Mouse (Mus musculus) kidney, adult 18-20 months (tissue): Measurements from ENCODE around the gene Iba57.

ENCODE experiments used
- DNase-seq: peaks from one replicate; pipeline ENCODE4 v3.0.0; 2021

Gene Iba57

DNA sequence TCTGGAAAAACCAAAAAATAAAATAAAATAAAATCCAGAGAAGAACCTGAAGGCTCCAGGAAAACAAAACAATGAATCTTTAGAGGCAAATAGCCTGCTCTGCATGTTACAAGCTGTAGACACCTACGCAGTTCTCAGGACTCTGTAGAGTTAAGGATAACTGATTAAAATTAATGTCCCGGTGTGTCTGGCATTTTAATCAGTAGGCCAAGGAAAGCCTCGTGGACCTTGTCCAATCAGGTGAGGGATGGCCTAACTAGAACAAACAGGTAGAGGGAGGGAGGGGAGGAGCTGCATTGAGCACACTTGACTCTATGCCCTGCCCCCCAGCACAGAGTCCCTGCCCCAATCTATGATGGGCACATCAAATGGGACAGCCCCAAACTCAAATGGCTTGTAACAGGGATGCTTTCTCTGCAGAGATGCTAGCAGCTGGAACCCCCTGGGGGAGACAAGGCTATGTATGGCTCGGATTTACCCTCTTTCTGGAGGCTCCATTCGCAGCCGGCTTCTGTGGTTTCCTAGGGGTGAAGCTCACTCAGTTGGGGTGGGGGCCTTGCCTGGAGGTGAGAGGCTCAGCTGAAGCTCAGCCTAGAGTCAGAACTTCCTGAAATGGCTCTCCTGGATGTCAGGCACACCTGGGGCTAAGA is 10.8 kb upstream of the Iba57 start:
- DNase-seq: peak; percentile 21

DNA sequence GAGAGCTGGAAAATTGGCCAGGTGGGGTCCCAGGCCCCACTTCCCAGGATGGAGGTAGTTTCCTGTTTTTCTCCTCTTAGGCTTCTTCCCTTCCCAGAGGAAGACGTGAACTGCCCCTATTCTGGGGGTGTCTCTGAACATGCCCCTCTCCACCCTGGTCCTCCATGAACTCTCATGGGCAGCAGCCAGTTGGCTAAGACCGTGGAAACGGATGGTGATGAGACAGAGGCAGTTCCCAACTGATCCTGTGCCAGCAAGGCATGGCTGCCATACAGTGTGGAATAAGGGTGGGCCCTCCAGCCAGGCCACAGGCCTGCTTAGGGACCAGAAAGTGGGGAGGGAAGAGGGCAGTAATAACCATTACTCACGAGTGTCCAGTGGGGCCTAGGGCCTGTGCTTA is 7.0 kb upstream of the Iba57 start:
- DNase-seq: no peak

DNA sequence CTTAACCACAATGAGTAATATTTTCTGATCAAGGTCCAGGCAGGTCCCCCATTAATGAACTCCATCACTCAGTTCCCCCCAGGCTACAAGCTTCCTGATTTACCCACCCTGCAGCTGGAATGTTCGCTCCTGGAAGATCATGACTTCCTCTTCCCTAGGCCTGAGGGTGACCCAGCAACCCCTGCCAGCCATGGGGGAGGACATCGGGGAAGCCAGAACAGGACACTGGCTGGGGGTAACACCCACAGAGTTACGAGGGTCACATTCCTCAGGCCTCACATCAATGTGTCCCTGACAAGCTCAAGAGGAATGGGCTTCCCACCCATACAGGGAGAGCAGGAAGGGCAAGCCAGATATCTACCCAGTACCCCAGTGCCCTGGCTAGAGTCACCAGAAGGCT is 6.3 kb upstream of the Iba57 start:
- DNase-seq: no peak

DNA sequence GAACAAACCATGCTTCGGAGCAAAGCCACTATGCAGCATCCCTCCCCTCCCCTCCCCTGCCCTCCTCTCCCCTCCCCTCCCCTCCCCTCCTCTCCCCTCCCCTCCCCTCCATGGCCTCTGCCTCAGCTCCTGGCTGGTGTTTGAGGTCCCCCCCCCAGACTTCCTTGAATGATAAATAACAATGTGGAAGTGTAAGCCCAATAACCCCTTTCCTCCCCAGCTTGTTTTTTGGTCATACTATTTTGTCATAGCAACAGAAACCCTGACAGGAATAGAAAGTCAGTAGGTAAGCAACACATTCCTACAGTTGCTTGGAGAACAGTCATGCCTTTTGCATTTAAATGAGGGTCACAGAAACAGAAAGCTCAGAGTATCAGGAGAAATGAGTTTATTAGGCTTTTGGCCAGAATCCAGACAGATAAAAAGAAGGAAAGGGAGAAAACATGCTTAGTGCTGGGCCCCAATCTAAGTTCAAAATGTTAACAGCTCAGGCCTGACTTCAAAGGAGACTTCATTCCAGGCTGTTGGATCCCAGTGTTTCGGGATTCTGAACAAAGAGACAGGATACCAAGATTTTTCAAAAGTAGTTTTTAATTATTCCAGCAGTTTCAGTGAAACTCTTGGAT is 2.2 kb upstream of the Iba57 start:
- no peak for DNase-seq

DNA sequence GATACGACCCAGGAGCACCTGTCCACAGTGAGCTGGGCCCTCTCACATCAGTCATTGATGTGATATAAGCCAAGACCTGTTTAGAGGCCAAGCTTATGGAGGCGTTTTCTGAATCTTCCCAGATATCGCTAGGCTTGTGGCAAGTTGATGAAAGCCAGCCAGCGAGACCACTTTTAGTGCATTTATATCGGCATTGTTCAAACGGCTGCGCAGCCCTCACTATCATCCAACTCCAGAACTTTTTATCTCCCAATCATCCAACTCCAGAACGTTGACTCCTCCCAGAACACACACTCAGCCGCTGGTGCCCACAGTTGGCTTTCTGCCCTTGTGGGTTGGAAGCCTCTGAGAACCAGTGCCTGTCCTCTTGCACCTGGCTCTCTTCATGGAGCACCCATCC is 845 bp upstream of the Iba57 start:
- DNase-seq: no peak

DNA sequence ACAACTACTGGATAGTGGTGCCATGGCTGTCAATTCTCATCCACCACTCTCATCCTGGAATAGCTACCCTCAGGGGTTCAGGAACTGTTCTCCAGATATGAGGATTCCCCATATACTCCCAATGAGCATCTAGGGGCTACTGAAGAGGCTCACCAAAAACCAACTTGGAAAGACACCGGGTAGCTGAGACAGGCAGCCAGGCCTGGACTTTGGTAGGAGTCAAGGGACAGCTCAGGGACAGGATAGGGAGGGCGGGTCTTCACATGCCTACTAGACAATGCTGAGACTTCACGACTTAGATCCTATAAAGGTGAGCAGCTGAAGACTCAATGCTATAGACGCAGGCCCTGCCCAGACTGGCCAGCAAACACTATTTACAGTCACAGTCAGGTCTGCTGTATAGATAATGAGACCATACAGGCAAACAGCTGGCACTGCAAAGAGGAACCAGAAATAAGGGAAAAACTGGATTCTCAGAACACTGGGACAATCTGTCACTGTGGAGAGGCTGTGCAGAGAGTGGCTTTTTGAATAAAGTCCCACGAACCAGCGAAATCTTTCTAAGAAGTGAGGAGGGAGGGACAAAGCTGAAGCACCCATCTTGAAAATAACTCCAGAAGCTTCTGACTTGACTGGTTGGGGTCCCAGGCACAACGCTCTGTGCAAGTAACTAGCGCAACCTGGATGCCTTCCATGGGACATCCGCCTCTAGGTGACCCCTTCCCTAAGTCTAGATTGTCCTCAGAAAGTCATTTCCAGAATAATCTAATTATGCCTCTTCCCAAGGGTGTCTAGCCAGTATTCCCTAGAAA is 890 bp downstream of the Iba57 start:
- DNase-seq: no peak

DNA sequence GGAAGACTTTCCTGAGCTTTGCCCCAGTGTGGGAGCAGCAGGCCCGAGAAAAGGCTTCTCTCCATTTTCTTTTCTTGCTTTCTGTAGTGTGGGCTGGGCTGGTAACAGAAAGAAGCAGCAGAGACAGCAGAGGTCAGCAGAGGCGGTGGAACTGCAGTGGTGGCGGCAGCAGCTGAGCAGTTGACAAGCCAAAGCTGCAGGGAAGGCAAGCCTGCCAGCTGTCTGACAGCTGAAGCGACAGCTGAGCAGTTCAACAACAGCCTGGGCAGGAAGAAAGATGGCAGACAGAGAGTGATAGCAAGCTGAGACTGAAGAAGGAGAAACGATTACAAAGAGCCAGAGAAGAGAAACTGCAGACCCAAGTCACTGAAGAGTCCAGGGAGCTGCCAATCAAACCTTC is 2.1 kb downstream of the Iba57 start:
- no peak for DNase-seq

DNA sequence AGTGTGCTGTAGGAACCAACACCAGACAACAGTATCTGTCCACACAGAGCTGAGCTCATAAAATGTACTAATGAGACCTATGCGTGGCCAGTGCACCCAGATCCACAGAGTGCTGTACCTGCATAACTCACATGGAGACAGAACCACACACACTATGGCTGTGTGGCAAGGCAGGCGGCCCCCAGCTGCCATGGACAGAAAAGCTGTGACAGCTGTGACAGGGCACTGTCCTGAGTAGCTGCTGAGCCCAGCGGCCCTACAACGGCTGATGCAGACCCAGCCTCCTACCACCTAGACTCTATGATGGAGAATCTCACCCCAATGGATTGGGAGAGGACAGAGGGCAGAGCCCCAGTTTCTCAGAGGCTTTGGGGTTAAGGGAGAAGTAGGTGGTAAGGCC is 4.0 kb downstream of the Iba57 start:
- DNase-seq: no peak

DNA sequence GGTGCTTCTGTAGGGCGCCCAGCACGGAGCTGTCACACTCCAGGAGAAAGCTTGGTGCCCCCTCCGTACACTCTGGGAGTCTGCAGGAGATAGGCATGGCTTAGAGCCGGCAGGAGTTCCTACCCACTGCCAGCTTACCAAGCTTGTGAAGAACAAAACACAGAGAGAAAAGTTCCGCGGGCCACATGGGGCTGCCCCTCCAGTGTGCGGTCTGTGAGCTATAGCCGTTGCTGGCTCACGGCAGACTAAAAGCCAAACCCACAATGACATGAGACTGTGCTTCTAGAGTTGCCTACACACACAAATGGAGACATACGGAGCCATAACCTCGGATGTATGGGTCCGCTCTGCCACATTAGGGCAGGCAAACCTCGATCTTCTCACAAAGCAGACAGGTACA is 4.4 kb downstream of the Iba57 start:
- DNase-seq: no peak

DNA sequence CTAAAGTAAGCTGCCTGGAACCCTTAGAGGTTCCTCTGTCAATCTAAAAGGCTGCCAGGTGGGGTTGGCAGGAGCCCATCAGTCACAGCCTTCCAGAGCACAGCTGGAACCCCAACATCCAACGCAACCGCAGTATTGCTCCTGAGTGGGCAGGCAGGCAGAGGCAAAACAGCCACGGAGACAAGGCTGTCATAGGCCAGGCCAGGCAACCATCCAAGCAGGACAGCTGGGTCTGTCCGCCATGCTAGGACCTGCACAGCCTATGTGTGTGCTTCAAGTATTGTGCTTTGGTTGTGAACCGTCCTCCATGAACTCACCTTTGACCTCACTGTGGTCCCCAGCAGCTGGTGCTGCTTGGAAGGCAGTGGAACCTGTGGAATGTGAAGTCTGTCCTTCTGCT is 7.6 kb downstream of the Iba57 start:
- DNase-seq: no peak

DNA sequence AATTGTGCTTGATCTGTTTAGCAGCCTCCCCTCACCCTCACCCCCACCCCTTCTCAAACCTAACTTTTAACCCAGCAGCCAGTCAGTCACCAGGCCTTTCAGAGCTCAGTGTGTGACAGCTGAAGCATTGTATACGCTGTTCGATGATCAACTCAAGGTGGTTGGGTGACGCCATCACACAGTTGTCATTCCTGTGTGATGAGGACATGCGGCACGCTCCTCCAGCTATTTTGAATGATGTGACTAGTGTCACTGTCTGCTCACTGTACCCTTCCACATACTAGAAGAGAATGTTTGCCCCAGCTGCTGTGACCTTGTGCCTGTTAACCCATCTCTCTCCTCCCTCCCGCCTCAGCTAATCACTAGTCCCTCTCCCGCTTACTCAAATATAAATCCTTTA is 9.3 kb downstream of the Iba57 start:
- DNase-seq: no peak

DNA sequence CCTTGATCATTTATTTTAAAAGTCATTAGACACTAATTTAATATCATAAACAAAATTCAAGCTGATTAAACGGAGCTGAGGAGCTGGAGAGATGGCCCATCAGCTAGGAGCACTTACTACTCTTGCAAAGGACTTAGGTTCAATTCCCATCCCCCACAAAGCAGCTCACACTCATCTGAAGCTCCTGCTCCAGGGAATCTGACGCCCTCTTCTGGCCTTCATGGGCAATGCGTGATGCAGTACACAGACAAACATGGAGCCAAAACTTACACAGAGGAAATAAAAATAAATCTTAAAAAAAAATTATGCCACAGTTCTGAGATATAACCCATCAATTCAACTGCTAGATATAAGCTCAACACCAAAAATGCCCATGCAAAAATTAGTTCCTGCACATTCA is 11.8 kb downstream of the Iba57 start:
- DNase-seq: no peak

DNA sequence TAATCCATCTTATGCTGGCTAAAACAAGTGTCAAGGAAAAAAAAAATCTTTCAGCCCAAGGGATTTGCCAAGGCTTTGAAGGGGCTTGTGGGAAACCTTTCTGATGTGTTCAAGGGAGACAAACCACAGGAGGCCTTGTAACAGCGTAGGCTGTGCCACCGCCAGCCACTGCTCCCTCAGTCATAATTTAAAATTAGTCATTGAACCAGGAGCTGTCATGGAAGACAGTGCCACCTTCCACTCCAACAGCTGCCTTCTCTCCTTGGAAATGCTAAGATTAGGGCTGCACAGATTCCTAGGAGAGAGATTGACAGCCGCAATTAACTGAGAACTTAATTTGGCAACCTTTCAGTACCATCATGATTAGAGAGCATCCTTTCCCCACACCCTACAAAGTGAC is 14.2 kb downstream of the Iba57 start:
- no peak for DNase-seq

DNA sequence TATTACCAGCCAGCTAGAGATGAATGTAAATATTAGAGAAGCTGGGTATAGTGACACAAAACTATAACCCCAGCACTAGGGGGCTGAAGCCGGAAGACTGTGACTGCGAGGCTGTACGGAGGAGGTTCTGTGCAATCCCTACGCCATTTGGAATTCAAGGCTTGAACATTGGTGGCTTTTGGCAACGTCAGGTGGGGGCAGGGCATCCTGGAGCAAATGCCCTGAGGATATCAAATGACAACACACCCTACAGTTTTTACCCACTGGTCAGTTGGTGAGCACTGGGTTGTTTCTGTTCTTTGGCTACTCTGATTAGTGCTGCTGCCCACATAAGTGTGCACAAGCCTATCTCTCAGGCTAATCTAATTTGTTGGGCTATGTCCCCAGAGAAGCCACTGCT is 20.6 kb downstream of the Iba57 start:
- no peak for DNase-seq

DNA sequence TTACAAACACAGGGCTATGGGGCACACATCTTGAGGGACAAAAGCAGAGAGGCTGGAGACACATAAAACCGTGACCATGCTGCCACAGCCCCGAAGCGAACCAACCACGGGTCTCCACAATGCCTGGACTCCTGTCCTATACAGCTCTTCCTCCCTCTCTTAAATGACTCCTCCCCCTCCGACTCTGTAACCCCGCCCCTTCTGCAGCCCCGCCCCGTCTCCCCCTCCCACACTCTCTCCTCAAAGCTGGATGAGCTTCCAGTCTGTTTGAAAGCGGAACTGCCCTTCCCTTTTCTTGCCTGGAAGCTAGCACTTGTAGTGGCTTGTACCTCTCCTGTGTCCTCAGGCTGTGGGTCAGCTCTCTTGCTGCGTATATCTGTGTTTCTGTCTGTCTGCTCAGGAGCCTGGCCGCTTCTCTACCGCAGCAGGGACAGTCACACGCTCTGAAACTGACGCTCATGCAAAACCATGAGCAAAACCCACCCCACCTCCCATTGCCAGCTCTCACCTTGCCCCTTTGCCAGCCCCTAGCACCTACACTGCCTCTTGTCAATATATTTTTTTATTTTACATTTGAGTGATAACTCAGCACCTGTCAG is 21.7 kb downstream of the Iba57 start:
- DNase-seq: no peak

DNA sequence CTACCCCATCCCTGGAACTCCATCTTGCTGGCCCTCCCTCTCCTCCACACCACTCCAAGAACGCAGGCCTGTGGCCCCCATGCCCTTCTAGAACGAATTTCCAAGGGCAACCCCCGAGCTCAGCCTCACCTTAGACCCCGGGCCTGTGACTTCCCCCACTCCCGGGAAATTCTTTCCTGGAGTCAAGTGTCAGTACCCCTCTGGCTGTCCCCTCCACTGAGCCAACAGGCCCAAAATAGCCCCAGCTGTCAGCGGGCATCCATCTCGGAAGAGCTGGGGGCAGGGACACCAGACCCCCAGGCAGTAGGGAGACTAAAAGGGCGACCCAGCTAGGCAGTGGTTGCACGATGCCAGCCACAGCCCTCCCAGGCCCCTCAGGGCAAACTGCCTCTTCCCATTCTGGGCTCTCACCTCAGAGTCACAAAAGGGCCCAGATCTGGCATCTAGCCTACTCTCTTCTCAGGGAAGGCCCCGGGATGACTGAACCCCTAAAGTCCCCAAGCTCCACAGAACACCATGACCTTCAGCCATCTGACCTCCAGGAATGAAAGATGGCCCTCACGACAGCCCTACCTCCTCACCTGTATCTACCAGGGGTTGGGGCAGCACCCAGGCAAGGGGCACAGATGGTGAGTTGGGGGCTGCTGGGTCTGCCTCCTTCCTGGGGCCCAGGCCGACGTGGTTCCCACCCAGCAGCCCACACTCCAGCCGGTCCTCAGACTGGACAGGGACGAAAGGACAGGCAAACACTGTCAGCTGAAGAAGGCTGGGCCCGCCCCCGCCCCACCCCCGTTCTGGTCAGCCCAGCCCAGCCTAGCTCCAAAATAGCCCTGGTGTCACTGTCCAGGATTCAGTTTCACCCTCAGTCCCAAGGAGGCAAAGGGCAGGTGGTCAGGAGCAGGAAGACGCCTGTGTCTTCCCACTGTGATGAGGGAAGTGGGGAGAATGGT is 24.7 kb downstream of the Iba57 start:
- no peak for DNase-seq

DNA sequence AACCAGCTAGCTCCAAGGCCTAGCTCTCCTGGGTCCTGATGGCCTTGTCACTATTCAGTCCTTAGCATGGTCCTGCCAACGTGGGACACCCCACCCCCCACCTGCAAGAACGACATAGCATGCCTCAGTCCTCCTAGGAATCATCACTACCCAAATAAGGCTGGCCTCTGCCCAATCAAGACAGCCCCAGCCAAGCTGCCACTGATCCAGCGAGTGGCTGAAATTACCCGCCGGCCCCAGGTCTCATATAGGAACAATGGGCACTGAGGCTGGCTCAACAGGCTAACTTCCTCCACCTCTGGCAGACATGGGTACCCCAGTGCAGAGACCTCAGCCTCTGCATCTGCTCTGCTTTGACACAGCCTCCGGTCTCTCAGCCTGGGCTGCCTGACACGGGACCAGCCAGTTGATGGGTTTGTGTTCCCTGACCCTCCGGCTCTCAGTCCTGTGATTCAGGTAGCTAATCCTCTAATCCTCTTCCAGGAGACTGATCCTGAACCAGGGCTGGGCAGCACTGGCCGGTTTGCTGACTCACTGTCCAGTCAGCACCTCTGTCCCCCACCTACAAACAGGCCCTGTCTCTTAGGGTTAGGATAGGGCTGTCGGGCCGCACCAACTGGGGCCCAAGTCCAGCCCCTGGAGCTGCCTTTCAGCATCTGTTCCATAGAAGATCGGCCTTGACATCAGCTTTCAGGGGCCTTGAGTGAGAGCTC is 26.4 kb downstream of the Iba57 start:
- no peak for DNase-seq

DNA sequence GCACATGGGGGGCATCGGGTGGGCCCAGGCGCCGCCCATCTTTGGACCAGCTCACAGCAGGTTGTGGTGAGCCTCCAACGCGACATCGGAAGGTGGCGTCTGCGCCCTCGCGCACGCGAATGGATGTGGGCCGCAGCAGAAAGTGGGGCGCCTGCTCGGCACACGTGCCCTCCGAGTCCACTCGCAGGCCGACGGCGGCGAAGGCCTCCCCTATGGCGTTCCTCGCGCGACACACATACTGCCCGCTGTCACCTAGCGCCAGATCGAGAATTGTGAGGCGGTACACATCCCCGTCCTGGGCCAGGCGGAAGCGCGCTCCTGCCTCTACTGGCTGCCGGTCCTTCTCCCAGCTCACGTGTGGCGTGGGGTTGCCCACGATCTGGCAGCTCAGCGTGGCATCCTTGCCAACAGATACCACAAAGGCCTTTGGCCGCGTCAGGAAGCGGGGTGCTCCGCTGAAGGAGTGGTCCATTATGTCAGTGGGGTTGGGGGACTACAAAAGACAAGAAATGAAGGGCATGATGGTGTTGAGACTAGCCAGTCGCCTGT is 27.6 kb downstream of the Iba57 start, which contains the start of gene Obscn:
Gene Obscn (minus strand): TSS at position 499 of the 549 bp plus-strand sequence.
- no peak for DNase-seq

DNA sequence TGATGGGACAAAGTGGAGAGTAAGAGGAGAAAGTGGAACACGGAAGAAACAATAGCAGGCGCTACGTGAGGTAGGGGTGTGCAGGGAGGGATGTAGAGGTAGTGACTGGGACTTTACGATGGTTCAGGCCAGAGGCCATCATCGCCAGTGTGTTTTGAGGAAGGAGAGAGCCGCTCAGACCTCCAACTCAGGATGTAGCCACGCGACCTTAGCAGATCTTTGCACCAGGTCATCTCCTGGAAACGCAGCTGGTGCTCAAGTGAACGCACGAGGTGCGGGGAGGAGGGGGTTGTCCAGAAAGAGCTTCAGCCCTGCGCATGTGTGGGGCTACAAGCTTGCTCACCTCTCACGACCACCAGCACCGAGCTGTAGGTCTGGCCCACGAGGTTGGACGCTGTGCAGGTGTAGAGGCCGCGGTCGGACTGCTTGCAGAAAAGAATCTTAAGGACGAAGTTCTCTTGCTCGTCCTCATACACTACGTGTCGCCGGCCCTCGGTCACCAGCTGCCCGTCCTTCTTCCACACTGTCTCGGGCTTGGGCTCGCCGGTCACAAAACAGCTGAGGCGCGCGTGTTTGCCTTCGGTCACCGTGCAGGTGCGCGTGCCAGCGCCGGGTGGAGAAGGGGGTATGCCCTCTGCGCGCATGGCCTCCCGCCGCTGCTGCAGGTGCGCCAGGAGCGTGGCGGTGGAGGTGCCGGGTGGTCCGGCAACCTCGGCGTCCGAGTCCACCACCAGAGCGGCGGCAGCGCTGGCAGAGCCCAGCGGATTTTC is 28.3 kb downstream of the Iba57 start:
- DNase-seq: no peak

DNA sequence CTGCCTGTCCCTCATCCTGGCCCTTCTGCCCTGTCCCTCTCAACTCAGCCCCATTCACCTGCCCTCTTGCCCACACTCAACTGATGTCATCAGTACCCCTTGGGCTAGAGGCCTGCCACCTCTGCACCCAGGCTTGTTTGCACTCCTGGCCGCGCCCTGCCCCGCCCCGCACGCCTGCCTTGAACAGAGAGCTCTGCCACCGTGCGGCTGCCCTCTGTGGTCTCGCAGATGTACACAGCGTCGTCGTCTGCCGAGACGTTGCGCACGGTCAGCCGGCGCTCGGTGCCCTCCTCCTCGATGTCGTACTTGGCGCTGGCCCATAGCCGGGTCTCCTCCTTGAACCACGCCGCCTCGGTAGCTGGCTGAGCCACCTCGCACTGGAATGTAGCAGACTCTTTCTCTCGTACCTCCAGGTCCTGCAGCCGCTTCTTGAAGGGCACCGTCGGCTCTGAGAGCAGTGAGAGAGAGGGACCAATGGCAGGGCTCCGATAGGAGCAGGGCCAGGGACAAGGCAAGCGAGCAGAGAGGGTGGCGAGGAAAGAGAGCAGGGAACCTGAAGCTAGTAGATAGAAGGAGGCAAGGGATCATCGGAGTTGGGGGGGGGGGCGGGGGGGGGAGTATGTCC is 29.1 kb downstream of the Iba57 start:
- DNase-seq: no peak
